ENCODE assay signal across 1 mouse cellular context in the genomic region with DNA sequence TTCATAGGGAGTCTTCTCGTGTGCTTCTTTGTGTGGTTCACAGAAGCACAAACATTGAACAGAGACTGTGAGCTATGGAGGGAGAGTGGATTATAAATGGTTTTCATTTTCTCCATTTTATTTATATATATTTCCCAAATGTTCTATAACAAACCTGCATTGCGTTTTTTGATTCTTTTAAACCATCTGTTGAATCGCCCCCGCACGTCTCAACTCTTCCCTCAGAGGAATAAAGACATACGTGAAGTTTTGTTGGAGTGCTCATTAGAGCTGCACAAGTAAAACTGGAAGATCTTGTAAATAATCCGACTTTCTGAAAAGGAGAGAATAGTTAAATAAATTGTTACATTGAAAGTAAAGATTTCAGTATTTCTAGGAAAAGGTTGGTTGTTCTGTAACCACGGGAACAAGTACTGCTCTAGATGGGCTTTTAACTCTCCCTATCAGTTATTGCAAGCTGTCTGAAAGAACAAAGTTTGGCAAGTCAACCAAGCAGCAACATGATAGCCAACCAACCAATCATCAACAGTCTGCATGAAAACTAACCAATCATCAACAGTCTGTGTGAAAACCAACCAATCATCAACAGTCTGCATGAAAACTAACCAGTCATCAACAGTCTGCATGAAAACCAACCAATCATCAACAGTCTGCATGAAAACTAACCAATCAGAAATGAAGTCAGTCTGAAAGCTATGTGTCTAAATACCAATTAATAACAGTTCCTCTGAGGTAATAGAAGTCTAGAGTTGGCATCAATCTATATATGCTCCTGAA.
TF ChIP-seq lines count a peak whose summit lies in the region.

No protein-coding gene starts in this region.

TF ChIP-seq in MEL, 35 proteins besides CTCF, POLR2A, EP300 and RAD21 (continued from another document):
- TF ChIP-seq GATA1 (IDR thresholded peaks at IDR 0.05; ENCODE audit: low read depth, low read length) (peak; percentile 32; the same call in 1 of the 2 replicates), NELFE (IDR thresholded peaks at IDR 0.05; ENCODE audit: low read depth, low read length) (no peak), GABPA (IDR thresholded peaks at IDR 0.05; ENCODE audit: low read depth, low read length) (no peak), TAL1 (IDR thresholded peaks at IDR 0.05; ENCODE audit: low read length) (peak; percentile 43), SIN3A (IDR thresholded peaks at IDR 0.05; ENCODE audit: low read length) (no peak), USF1 (IDR thresholded peaks at IDR 0.05; ENCODE audit: low read depth, low read length) (no peak), TBP (IDR thresholded peaks at IDR 0.05; ENCODE audit: low read depth, low read length) (0 out of 2 replicates have a peak, but pooled peaks have one; percentile 18)
